Mouse (Mus musculus): Measurements from ENCODE around the gene Lenep. TPM values are rescaled to one million over a fixed set of nuclear protein-coding genes. Genes with fewer than 3 reads are reported as not detected.
A peak's percentile ranks its signal among the peaks of the same experiment; 100 is the strongest.

Gene Lenep
- total and polyA plus RNA-seq, 3 experiments = not detected

DNA sequence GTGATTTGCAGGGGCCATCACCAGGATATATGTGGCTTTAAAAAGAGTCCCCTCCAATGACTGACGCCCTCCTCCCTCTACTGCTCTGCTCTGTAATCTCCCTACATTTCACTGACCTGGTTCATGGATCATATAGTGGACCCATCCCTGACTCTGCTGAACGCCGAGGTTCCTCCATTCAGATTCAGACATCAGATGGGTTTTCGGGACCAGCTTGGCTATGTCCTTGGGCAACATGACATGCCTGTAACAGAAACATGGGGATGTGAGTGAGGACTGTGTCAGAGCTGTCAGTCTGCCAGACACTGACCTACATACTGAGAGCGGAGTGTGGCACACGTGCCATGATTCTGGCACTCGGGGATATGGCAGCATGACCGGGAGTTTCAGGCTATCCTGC is 13.6 kb upstream of the Lenep start:
- H3K79me2 ChIP-seq (ENCODE audit: control insufficient read depth, insufficient read depth, low read length, poor library complexity) = peaks cover 49% of the 10 kb centered on the region
- H3K4me3 ChIP-seq (ENCODE audit: control insufficient read depth in 1 of 2, insufficient read depth in 1 of 2, low read depth in 2 of 2, low read length in 2 of 2) = no peak overlapping the region
- peaks cover 12 to 26% of the 10 kb centered on the region in 2 experiments for H3K4me1 ChIP-seq (ENCODE audit: control insufficient read depth in 1 of 2, insufficient read depth in 2 of 2, low read length in 2 of 2)
- H3K36me3 ChIP-seq (ENCODE audit: control insufficient read depth in 1 of 2, insufficient read depth in 2 of 2, low read length in 2 of 2) = peaks cover 7 to 30% of the 10 kb centered on the region in 2 experiments
- no peaks in the 10 kb centered on the region for H3K9me3 ChIP-seq (replicated peaks; ENCODE audit: insufficient read depth, low read length)
- no peak overlapping the region for H3K27ac ChIP-seq (ENCODE audit: control insufficient read depth, low read depth, low read length)
- H3K27me3 ChIP-seq (ENCODE audit: control insufficient read depth in 1 of 2, insufficient read depth in 2 of 2, low read length in 2 of 2) = no peaks in the 10 kb centered on the region
- no peak overlapping the region for H3K9ac ChIP-seq (ENCODE audit: control insufficient read depth, low read depth, low read length, poor library complexity, severe bottlenecking)
- no peak for TF ChIP-seq CHD1 (IDR thresholded peaks at IDR 0.05; ENCODE audit: low read depth, low read length)
- no peak for TF ChIP-seq KAT2A (conservative IDR thresholded peaks at IDR 0.05; ENCODE audit: low read depth, low read length)
- TF ChIP-seq USF1 (IDR thresholded peaks at IDR 0.05; ENCODE audit: low read depth, low read length) = no peak
- no peak for TF ChIP-seq BHLHE40 (IDR thresholded peaks at IDR 0.05; ENCODE audit: borderline replicate concordance, low read depth, low read length)
- no peak for TF ChIP-seq TBP (IDR thresholded peaks at IDR 0.05; ENCODE audit: low read depth, low read length)
- TF ChIP-seq ZNF384 (IDR thresholded peaks at IDR 0.05; ENCODE audit: low read depth, low read length) = no peak
- no peak for TF ChIP-seq CHD2 (IDR thresholded peaks at IDR 0.05; ENCODE audit: low read length)
- TF ChIP-seq POLR2AphosphoS2 (IDR thresholded peaks at IDR 0.05; ENCODE audit: low read length) = no peak
- no peak for TF ChIP-seq POLR2A (IDR thresholded peaks at IDR 0.05; ENCODE audit: control insufficient read depth in 1 of 2, insufficient read depth in 1 of 2, low read depth in 1 of 2, low read length in 2 of 2, poor library complexity in 1 of 2)
- no peak for DNase-seq (ENCODE audit: low read depth, low spot score)

DNA sequence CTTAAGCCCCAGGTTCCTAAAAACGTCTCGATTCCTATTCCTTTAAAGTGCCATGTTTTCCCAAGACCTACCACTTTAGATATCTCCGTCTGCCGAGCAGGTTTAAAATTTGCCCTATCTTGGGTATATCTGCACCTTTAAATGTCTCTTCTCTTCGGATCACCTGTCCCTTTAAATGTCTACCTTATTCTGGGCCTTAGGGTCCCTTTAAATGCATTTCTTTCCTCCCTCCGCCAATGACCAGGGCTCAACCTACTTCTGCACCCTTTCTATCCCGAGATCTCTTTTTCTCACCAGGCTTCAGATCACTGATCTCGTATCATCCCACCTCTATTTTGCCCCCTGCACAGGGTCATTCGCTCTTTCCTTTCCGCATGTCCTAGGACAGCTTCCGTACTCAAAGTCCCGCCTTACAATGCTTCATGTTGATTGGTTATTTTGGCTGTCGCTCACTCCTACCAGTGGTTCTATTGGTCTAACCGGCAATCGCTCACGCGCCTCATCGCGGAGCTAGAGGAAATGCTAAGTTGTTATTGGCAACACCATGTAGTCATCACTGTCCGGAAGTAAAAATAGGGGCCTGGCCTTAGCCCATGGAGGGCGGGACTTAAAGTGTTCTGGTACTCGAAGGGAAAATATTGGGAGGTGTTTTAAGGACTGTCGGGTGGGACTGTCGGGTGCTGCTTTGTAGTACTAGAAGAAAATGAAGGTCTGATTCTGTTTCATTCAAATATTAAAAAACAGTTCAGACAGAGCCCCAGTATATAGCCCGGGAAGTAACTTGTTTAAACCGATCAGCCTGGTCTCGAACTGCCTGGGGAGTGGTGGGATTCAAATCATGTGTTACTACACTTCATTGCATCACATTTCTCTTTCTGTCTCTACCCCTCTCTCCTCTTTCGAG is 9.1 kb upstream of the Lenep start, which contains the start of gene Flad1:
Gene Flad1, minus strand, starts transcription at position 381 of the 904 bp plus-strand sequence.
- no peaks in the 10 kb centered on the region for H3K27me3 ChIP-seq (ENCODE audit: control insufficient read depth in 1 of 2, insufficient read depth in 2 of 2, low read length in 2 of 2)
- H3K4me3 ChIP-seq (ENCODE audit: control insufficient read depth in 1 of 2, insufficient read depth in 1 of 2, low read depth in 2 of 2, low read length in 2 of 2) = peak within 1 kb of the TSS; percentile 52 to 92
- peak within 1 kb of the TSS; percentile 89 for H3K9ac ChIP-seq (ENCODE audit: control insufficient read depth, low read depth, low read length, poor library complexity, severe bottlenecking)
- H3K79me2 ChIP-seq (ENCODE audit: control insufficient read depth, insufficient read depth, low read length, poor library complexity) = peaks cover 20% of the 10 kb centered on the region
- H3K4me1 ChIP-seq (ENCODE audit: control insufficient read depth in 1 of 2, insufficient read depth in 2 of 2, low read length in 2 of 2) = peaks cover under 1 to 13% of the 10 kb centered on the region in 2 experiments
- peak; percentile 100 for DNase-seq (ENCODE audit: low read depth, low spot score)
- H3K27ac ChIP-seq (ENCODE audit: control insufficient read depth, low read depth, low read length) = peak within 1 kb of the TSS; percentile 96
- peaks cover 6 to 18% of the 10 kb centered on the region in 2 experiments for H3K36me3 ChIP-seq (ENCODE audit: control insufficient read depth in 1 of 2, insufficient read depth in 2 of 2, low read length in 2 of 2)
- TF ChIP-seq POLR2AphosphoS2 (IDR thresholded peaks at IDR 0.05; ENCODE audit: low read length) (peak; percentile 89; the same call in 1 of the 2 replicates), NELFE (IDR thresholded peaks at IDR 0.05; ENCODE audit: low read depth, low read length) (peak; percentile 69; the same call in 1 of the 2 replicates), CHD2 (IDR thresholded peaks at IDR 0.05; ENCODE audit: low read length) (peak; percentile 96), JUND (IDR thresholded peaks at IDR 0.05; ENCODE audit: low read depth, low read length) (0 out of 2 replicates have a peak, but pooled peaks have one; percentile 35), USF1 (IDR thresholded peaks at IDR 0.05; ENCODE audit: low read depth, low read length) (peak; percentile 50; the same call in 1 of the 2 replicates), SIN3A (IDR thresholded peaks at IDR 0.05; ENCODE audit: low read length) (peak; percentile 99), EP300 (IDR thresholded peaks at IDR 0.05; ENCODE audit: low read depth in 1 of 2, low read length in 2 of 2) (no peak), MYC (IDR thresholded peaks at IDR 0.05; ENCODE audit: low read depth, low read length) (peak; percentile 77), ETS1 (IDR thresholded peaks at IDR 0.05; ENCODE audit: low read depth, low read length) (peak; percentile 47), ZNF384 (IDR thresholded peaks at IDR 0.05; ENCODE audit: low read depth, low read length) (no peak), POLR2AphosphoS5 (IDR thresholded peaks at IDR 0.05; ENCODE audit: borderline replicate concordance, low read depth, low read length) (no peak), POLR2A (IDR thresholded peaks at IDR 0.05; ENCODE audit: control insufficient read depth in 1 of 2, insufficient read depth in 1 of 2, low read depth in 1 of 2, low read length in 2 of 2, poor library complexity in 1 of 2) (peak; percentile 35 to 86; a peak in 3 of 4 replicates), SMC3 (IDR thresholded peaks at IDR 0.05; ENCODE audit: low read depth, low read length) (no peak), HCFC1 (IDR thresholded peaks at IDR 0.05; ENCODE audit: low read depth, low read length) (peak; percentile 93), ELF1 (IDR thresholded peaks at IDR 0.05; ENCODE audit: low read depth, low read length) (peak; percentile 98), GATA1 (IDR thresholded peaks at IDR 0.05; ENCODE audit: low read depth, low read length) (peak; percentile 41; the same call in 1 of the 2 replicates), MAX (IDR thresholded peaks at IDR 0.05; ENCODE audit: low read length) (peak; percentile 64; the same call in 1 of the 2 replicates), NRF1 (IDR thresholded peaks at IDR 0.05; ENCODE audit: insufficient read depth, low read depth, low read length, poor library complexity, severe bottlenecking) (0 out of 2 replicates have a peak, but pooled peaks have one; percentile 17), MXI1 (IDR thresholded peaks at IDR 0.05; ENCODE audit: low read depth, low read length) (peak; percentile 85), TCF12 (IDR thresholded peaks at IDR 0.05; ENCODE audit: low read depth, low read length) (0 out of 2 replicates have a peak, but pooled peaks have one; percentile 23), RCOR1 (IDR thresholded peaks at IDR 0.05; ENCODE audit: low read depth, low read length) (0 out of 2 replicates have a peak, but pooled peaks have one; percentile 36), TBP (IDR thresholded peaks at IDR 0.05; ENCODE audit: low read depth, low read length) (peak; percentile 84), MYB (IDR thresholded peaks at IDR 0.05; ENCODE audit: low read depth, low read length) (no peak), KAT2A (conservative IDR thresholded peaks at IDR 0.05; ENCODE audit: low read depth, low read length) (peak; percentile 76), TAL1 (IDR thresholded peaks at IDR 0.05; ENCODE audit: low read length) (no peak)
- H3K9me3 ChIP-seq (replicated peaks; ENCODE audit: insufficient read depth, low read length) = no peaks in the 10 kb centered on the region
